Mouse (Mus musculus): ENCODE data around the gene Hydin.

- no peak for TF ChIP-seq CTCF (IDR thresholded peaks at IDR 0.05; ENCODE audit: insufficient read depth, low read length)
- TF ChIP-seq POLR2A (IDR thresholded peaks at IDR 0.05; ENCODE audit: borderline replicate concordance, extremely low read depth, low read depth, low read length): no peak
Measured at GRCm38 (mm10) chr8:110500253-110500652, 233.5 kb downstream of the Hydin start.
